Mouse (Mus musculus) left cerebral cortex, adult 2 months (tissue): ENCODE data around the gene Serpinb1a. TPM values are rescaled to one million over a fixed set of nuclear protein-coding genes. Genes with fewer than 3 reads are reported as not detected.

Source experiments
- DNase-seq, 2 experiments: peaks; one replicate each; pipeline ENCODE4 v3.0.0; 2021 to 2022; ENCODE audit warnings: low spot score in 2 of 2, mixed read lengths in 1 of 2; ENCODE audit errors: extremely low spot score in 1 of 2
- H3K27ac ChIP-seq: fragments of 200-600 bp; 2 replicates; pipeline ENCODE4 v1.8.1; 2022
- H3K4me3 ChIP-seq: fragments of 200-600 bp; 2 replicates; pipeline ENCODE4 v1.8.1; 2022
- CTCF ChIP-seq: fragments of 200-600 bp; IDR thresholded peaks from 2 replicates; pipeline ENCODE4 v1.8.1; 2022; ENCODE audit warnings: antibody characterized with exemption, mild to moderate bottlenecking, moderate library complexity
- intact Hi-C: fragments of 180-260 bp; cut with DNase I; formaldehyde crosslinking; loops from one replicate; pipeline ENCODE4 v1.15.1; 2025
- total RNA-seq, 2 experiments: library from RNA; stranded (reverse); gene quantifications; 2 replicates each; pipeline ENCODE4 v1.2.3; 2021

The Serpinb1a gene
- total RNA-seq, 2 experiments from 2014 or later = 2.6 to 4.6 TPM

DNA sequence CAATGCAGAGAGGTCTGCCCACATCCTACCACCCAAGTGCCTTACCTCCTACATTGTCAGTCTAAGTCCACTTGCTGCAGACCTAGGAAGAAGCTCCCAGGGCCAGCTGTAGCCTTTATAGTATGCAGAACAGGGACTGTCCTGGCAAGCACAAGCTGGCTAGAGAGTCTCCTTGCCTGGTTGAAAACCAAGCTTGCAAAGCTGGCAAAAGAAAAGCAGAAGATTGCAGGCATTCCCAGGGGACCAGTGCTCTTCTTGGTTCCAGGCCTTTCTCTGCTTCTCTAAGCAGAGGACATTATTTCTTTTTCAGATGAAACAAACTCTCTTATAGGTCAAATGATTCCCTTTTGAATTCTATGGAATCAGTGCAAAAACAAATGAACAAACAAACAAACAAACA, 12.5 kb upstream of the Serpinb1a start:
- no peak for TF ChIP-seq CTCF
- intact Hi-C loops = loop anchor here (10.0 kb wide), 1 partner anchor 1131 kb away; no protein-coding TSS in a partner anchor
- Histone ChIP-seq H3K27ac (no peak overlapping the region), H3K4me3 (no peak overlapping the region)
- no peak for DNase-seq

DNA sequence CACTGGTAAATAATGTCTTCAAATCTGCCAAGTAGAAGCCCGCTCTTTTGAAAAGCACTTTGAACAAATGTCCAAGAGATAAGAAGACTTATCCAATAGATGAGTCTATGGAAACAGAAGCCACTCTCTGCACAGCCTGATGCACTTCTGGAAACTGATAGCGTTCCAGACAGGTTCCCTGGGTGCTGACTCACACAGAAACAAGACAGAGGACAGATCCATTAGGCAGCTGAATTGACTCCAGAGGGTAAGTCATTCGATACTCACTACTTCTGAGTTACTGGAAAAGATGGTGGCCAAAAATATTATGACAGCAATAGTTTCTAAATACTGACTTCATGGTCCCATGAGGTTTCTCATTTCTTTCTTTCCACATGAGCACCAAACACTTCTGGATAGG, 9.8 kb upstream of the Serpinb1a start:
- Histone ChIP-seq H3K4me3 (no peak overlapping the region), H3K27ac (no peak overlapping the region)
- intact Hi-C loops = loop anchor here (10.0 kb wide), 1 partner anchor 1134 kb away; no protein-coding TSS in a partner anchor
- no peak for DNase-seq
- TF ChIP-seq CTCF = no peak

DNA sequence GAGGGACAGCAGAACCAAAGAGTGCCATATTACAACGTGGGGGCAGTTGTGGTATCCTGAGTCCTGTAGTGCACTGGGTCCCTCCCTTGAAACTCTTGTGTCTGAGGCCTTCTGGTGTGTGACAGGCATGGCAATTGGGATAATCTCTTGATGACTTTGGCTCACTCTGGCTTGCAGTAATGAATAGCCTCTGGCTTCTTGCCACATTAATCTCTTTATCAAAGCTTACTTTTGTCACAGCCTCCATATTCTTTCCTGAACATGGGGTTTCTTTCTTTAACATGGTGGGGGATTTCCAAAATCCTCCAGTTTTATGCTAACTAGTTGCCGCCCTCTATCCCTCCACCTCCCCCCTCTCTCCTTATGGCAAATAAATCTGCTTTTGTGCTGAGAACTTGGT, 2.1 kb upstream of the Serpinb1a start:
- DNase-seq = no peak
- Histone ChIP-seq H3K27ac (no peak overlapping the region), H3K4me3 (no peak overlapping the region)
- TF ChIP-seq CTCF = no peak
- intact Hi-C loops = no loop called here

DNA sequence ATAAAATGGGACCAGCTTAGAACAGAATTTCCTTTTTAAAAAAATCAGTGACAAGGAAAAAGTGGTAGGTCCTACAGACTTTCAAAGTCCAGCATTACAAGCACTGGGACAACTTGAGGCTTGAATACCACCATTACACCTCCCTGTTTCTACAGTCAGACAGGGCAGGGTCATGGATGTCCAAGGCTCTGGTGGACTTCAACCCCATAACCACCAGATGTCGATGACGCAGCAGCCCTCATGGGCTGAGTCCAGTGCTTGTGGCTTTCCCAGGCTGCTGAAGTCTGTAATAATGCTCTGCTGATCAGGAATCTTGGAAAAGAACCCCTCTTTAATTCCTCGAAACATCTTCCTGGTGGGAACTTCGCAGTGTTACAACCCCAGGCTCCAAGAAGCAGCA, 1.6 kb upstream of the Serpinb1a start:
- Histone ChIP-seq H3K4me3 (no peak overlapping the region), H3K27ac (no peak overlapping the region)
- no peak for DNase-seq
- no peak for TF ChIP-seq CTCF
- intact Hi-C loops = no loop called here

DNA sequence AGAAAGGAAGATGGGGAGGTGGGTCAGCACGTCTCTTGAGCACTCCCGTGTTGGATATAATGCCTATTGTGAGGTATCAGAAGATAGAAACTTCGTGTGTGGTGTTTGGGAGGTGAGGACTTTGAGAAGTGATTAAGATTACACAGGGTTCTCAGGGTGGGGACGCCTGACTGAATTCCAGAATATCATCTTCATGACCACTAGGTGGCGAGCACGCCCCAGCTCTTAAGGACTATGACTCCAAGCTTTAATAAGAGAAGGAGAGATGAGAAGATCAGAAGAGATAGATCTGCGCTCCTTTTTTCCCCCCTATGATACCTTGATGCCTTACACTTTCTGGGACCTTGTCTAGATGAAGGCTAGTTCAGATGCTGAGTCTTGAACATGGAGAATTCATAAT, 982 bp upstream of the Serpinb1a start:
- peak in 1 of 2 experiments; percentile 29 for DNase-seq
- intact Hi-C loops = no loop called here
- H3K4me3 ChIP-seq = no peak overlapping the region
- TF ChIP-seq CTCF = peak; percentile 76
- no peak overlapping the region for H3K27ac ChIP-seq

DNA sequence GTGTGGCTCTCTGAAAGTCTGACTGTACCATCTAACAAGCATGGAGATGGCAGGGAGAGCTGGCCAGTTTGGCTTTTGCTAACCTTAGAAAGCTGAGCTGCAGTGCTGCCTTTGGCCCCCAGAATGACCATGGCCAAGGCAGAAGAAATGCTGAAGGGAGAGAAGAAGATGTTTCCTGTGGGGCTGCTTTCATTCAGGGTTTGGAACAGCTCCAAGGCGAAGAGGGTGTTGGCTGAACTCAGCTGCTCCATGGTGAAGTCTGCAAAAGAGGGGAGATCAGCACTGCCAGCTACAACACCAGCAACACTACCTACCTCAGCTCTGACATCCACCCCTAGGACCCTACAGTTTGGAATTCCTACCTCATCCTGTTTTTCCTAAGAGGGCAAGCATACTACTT, 829 bp downstream of the Serpinb1a start:
- intact Hi-C loops = no loop called here
- no peak overlapping the region for H3K4me3 ChIP-seq
- TF ChIP-seq CTCF = no peak
- DNase-seq = no peak
- no peak overlapping the region for H3K27ac ChIP-seq

DNA sequence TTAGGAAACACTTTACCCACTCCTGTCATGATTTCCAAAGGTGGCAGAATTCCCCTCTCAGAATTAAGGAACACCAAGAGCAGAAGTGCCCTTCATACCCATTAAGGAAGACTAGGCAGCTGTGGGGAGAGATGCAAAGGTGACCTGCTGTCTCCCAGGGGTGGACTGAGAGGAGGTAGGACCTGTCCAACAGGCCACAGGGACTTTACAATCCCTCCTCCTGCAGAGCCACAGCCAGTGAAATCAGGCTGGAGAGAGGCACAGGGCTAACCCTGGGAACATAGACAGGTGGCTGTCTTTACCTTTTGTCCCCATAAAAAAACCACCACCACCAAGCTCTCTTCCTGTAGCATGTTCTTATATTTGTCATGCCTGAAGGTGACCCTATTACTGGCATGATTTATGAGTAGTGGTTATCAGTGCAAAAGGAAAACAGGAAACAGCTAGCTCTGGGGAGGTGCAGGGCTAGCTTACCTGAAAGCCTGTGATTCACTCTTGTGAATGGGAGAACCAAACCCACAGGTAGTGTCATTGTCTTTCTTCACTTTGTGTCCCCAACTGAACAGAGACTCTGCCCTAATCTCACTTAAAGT, 1.4 kb downstream of the Serpinb1a start:
- TF ChIP-seq CTCF = no peak
- intact Hi-C loops = no loop called here
- H3K27ac ChIP-seq = no peak overlapping the region
- H3K4me3 ChIP-seq = no peak overlapping the region
- DNase-seq = no peak

DNA sequence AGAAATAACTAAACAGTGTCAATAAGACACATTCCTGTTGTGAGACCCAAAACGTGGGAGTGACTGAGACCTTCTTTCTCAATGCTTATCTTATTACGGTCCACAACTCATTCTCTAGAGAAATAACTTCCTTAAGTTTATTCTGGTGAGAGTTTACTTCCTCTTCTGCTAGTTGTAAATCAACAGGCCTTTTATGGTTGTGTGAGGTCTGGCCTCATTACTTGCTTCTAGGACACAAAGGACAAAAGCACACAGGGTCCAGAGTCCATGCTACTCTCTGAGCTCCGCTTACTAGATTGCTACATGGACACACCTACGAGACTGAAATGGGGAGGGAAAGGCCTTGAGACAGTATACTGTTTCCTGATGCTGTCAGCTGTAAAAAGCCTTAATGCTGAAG, 1.9 kb downstream of the Serpinb1a start:
- intact Hi-C loops = no loop called here
- no peak for DNase-seq
- TF ChIP-seq CTCF = no peak
- Histone ChIP-seq H3K27ac (no peak overlapping the region), H3K4me3 (no peak overlapping the region)

DNA sequence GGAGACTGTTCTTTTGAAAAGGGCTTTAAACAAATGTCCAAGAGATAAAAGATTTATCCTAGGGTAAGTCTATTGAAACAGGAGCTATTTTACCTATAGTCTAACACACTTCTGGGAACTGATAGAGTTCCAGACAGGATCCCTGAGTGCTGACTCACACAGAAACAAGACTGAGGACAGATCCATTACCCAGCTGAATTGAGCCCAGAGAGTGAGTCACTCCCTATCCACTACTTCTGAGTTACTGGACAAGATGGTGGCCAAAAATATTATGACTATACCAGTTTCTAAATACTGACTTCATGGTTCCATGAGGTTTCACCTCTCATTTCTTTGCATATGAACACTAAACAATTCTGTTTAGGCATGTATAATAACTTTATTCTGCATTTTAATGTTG, 4.8 kb downstream of the Serpinb1a start:
- no peak for DNase-seq
- no peak for TF ChIP-seq CTCF
- intact Hi-C loops = no loop called here
- Histone ChIP-seq H3K4me3 (no peak overlapping the region), H3K27ac (no peak overlapping the region)

DNA sequence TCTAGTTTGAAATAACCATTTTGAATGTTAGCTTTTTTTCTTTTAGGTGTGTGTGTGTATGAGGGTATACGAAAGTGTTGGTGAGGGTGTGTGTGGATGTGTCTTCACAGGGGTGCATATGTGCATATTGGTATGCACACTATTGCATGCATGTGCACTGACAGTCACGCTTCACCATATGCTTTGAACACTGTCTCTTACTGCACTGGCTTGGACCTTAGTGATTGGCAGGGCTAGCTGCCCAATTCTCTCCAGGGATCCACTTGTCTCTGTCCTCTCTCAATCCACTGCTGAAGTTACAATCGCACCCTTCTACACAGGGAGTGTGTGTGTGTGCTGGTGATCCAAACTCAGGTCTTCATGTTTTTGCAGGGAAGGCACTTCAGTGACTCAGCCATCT, 9.6 kb downstream of the Serpinb1a start:
- intact Hi-C loops = no loop called here
- no peak overlapping the region for H3K27ac ChIP-seq
- no peak overlapping the region for H3K4me3 ChIP-seq
- no peak for TF ChIP-seq CTCF
- DNase-seq = no peak

DNA sequence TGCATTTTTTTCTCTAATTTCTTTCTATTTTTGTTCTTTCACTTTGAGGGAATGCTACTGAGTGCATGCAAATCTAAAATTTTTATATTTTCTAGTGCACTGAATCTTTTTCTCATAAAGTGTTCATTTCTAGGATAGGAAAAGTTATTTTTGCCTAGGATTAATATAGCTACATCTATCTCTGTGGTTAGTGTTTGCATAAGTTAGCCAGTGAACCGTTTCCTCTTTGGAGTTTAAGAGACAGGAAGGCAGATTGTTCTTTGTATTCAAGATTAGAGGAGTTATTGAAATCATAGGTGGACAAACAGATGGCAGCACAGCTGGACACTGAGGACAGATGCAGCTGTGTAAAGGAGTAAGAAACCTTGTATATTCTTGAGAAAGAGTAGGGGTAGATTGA, 11.7 kb downstream of the Serpinb1a start:
- TF ChIP-seq CTCF = no peak
- Histone ChIP-seq H3K27ac (no peak overlapping the region; the same call in 1 of the 2 replicates), H3K4me3 (no peak overlapping the region)
- no peak for DNase-seq
- intact Hi-C loops = no loop called here

DNA sequence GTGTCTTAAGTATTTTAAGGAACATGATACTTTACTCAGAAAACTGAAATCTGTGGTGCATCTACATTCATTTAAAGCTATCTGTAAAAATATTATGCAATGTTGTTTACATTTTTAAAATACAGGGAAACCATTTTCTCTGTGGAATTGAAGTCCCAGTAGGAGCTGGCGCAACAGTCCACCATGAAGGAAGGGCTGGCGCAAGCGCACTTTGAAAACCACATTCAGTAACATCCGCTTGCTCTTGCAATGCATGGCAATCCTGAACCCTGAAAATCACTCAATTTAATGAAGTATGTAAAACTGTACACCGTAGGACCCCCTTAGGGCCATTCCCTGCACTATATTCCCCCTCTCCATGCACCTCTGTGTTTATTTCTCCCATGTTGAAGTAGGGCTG, 16.5 kb downstream of the Serpinb1a start:
- TF ChIP-seq CTCF = no peak
- intact Hi-C loops = no loop called here
- Histone ChIP-seq H3K4me3 (no peak overlapping the region), H3K27ac (no peak overlapping the region)
- no peak for DNase-seq

DNA sequence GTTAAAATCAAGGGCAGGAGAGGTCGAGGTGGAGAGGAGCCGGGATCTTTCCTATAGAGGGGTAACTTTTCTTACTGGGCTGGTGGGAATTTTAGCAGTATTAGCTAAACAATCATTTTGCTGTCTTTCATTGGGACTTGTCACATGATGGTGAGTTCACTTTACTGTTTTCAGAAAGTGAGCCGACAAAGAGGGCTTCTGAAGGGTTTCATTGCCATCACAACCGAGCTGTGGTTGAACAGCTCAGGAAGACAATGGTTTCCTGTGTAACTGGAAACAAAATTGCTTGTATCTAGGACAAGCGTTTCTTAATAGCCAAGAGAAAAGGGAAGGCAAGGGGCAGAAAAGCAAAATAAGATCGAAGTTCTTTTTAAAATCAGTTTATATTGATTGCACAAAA, 17.7 kb downstream of the Serpinb1a start:
- TF ChIP-seq CTCF = no peak
- Histone ChIP-seq H3K4me3 (no peak overlapping the region), H3K27ac (peak overlapping the region; percentile 78)
- no peak for DNase-seq
- intact Hi-C loops = no loop called here
